Mouse (Mus musculus) limb, embryonic 14.5 days (tissue): ENCODE measurements at regions not wholly inside any gene's neighbourhood (a gene's known extent, or its start where the extent isn't known, plus 50 kb on each side); places are given as distances from the start of the nearest gene placed in this dataset.

Experiments
- ATAC-seq: fragments of 200-750 bp; cut with Nextera tagmentation; 2 replicates; pipeline ENCODE4 v1.8.0; 2017; ENCODE audit warnings: low read depth, moderate number of reproducible peaks, moderate TSS enrichment; ENCODE audit not compliant: low FRiP score
- DNase-seq: peaks from one replicate; pipeline ENCODE4 v3.0.0-alpha.2; 2015; ENCODE audit warnings: low spot score
- H3K27ac ChIP-seq: fragments of 300-500 bp; sonication (generic); replicated peaks from 2 replicates; pipeline ENCODE4 v1.5.1; 2014; ENCODE audit warnings: low read depth, mild to moderate bottlenecking, low read length, moderate library complexity, mixed read lengths
- H3K27me3 ChIP-seq: fragments of 300-500 bp; sonication (generic); 2 replicates; pipeline ENCODE4 v1.6.1; 2014; ENCODE audit warnings: low read length, mixed read lengths; ENCODE audit not compliant: control insufficient read depth, insufficient read depth
- H3K36me3 ChIP-seq: fragments of 300-500 bp; sonication (generic); 2 replicates; pipeline ENCODE4 v1.6.1; 2014; ENCODE audit warnings: mild to moderate bottlenecking, low read length, moderate library complexity, mixed read lengths; ENCODE audit not compliant: control insufficient read depth, insufficient read depth
- H3K4me1 ChIP-seq: fragments of 300-500 bp; sonication (generic); 2 replicates; pipeline ENCODE4 v1.6.1; 2014; ENCODE audit warnings: antibody characterized with exemption, low read length, mixed read lengths; ENCODE audit not compliant: control insufficient read depth, insufficient read depth
- H3K4me2 ChIP-seq: fragments of 300-500 bp; sonication (generic); replicated peaks from 2 replicates; pipeline ENCODE4 v1.6.1; 2014; ENCODE audit warnings: low read depth, mild to moderate bottlenecking, low read length, moderate library complexity; ENCODE audit not compliant: severe bottlenecking
- H3K4me3 ChIP-seq: fragments of 300-500 bp; sonication (generic); replicated peaks from 2 replicates; pipeline ENCODE4 v1.5.1; 2014; ENCODE audit warnings: low read length
- H3K9ac ChIP-seq: fragments of 300-500 bp; sonication (generic); 2 replicates; pipeline ENCODE4 v1.6.1; 2014; ENCODE audit warnings: mild to moderate bottlenecking, low read depth, low read length, moderate library complexity; ENCODE audit not compliant: severe bottlenecking
- H3K9me3 ChIP-seq: fragments of 300-500 bp; sonication (generic); 2 replicates; pipeline ENCODE4 v1.6.1; 2016; ENCODE audit warnings: low read length; ENCODE audit not compliant: control insufficient read depth
- POLR2A ChIP-seq: fragments of 200-500 bp; IDR thresholded peaks from 2 replicates; pipeline ENCODE4 v1.8.0; 2012; ENCODE audit warnings: inconsistent platforms, mild to moderate bottlenecking, moderate library complexity, borderline replicate concordance; ENCODE audit not compliant: insufficient read depth, insufficient read length; ENCODE audit errors: extremely low read depth
- WGBS: fragments of 180-500 bp; shearing (Covaris S2); extraction: QIAGEN DNeasy Blood & Tissue Kit; methylation state at CpG from one replicate; pipeline ENCODE4 v1.1.7; 2014; 5-methylcytosine and 5-hydroxymethylcytosine counted together

- Histone ChIP-seq H3K4me1 (no peaks in the 10 kb centered on the region), H3K27me3 (no peaks in the 10 kb centered on the region), H3K9ac (no peak overlapping the region), H3K4me2 (no peak overlapping the region), H3K27ac (no peak overlapping the region), H3K9me3 (no peaks in the 10 kb centered on the region), H3K36me3 (no peaks in the 10 kb centered on the region), H3K4me3 (no peak overlapping the region)
- ATAC-seq (no peak), DNase-seq (no peak)
- TF ChIP-seq POLR2A: no peak
- 32% methylated on average over 7 of the region's 7 CpGs for WGBS
Measured at GRCm38 (mm10) chr1:35642595-35642994, 425.6 kb upstream of the Hs6st1 start.

- ATAC-seq: no peak
- Histone ChIP-seq H3K4me3 (no peak overlapping the region), H3K27ac (no peak overlapping the region), H3K4me1 (no peaks in the 10 kb centered on the region), H3K27me3 (no peaks in the 10 kb centered on the region), H3K4me2 (no peak overlapping the region), H3K9me3 (no peaks in the 10 kb centered on the region), H3K9ac (no peak overlapping the region), H3K36me3 (no peaks in the 10 kb centered on the region)
- 69% methylated on average over 13 of the region's 13 CpGs for WGBS
- peak; percentile 21 for DNase-seq
- TF ChIP-seq POLR2A: no peak
Measured at GRCm38 (mm10) chr1:35653119-35653956, 414.9 kb upstream of the Hs6st1 start.

GRCm38 (mm10) chr1:35663006-35663405, 405.2 kb upstream of the Hs6st1 start:
- no peak overlapping the region for H3K4me2 ChIP-seq
- no peak for TF ChIP-seq POLR2A
- H3K4me3 ChIP-seq: no peak overlapping the region
- no peak for ATAC-seq
- WGBS: 77% methylated on average over 4 of the region's 4 CpGs
- H3K27me3 ChIP-seq: no peaks in the 10 kb centered on the region
- H3K9ac ChIP-seq: no peak overlapping the region
- DNase-seq: no peak
- H3K36me3 ChIP-seq: no peaks in the 10 kb centered on the region
- no peaks in the 10 kb centered on the region for H3K4me1 ChIP-seq
- no peaks in the 10 kb centered on the region for H3K9me3 ChIP-seq
- H3K27ac ChIP-seq: no peak overlapping the region

GRCm38 (mm10) chr1:35673524-35673923, 394.7 kb upstream of the Hs6st1 start:
- no peaks in the 10 kb centered on the region for H3K27me3 ChIP-seq
- ATAC-seq (no peak), DNase-seq (no peak)
- no peak overlapping the region for H3K9ac ChIP-seq
- no peak overlapping the region for H3K4me3 ChIP-seq
- no peaks in the 10 kb centered on the region for H3K36me3 ChIP-seq
- 84% methylated on average over 4 of the region's 4 CpGs for WGBS
- H3K27ac ChIP-seq: no peak overlapping the region
- H3K9me3 ChIP-seq: no peaks in the 10 kb centered on the region
- H3K4me1 ChIP-seq: no peaks in the 10 kb centered on the region
- no peak overlapping the region for H3K4me2 ChIP-seq
- no peak for TF ChIP-seq POLR2A

GRCm38 (mm10) chr1:35673992-35674391, 394.2 kb upstream of the Hs6st1 start:
- no peak for TF ChIP-seq POLR2A
- no peaks in the 10 kb centered on the region for H3K27me3 ChIP-seq
- ATAC-seq: no peak
- H3K4me2 ChIP-seq: no peak overlapping the region
- H3K4me1 ChIP-seq: no peaks in the 10 kb centered on the region
- 100% methylated on average over 1 of the region's 1 CpGs for WGBS
- H3K9me3 ChIP-seq: no peaks in the 10 kb centered on the region
- H3K36me3 ChIP-seq: no peaks in the 10 kb centered on the region
- H3K4me3 ChIP-seq: no peak overlapping the region
- no peak overlapping the region for H3K27ac ChIP-seq
- H3K9ac ChIP-seq: no peak overlapping the region
- no peak for DNase-seq

- no peak overlapping the region for H3K4me3 ChIP-seq
- no peak overlapping the region for H3K4me2 ChIP-seq
- H3K9me3 ChIP-seq: no peaks in the 10 kb centered on the region
- no peak for DNase-seq
- no peaks in the 10 kb centered on the region for H3K36me3 ChIP-seq
- no peak overlapping the region for H3K27ac ChIP-seq
- 80% methylated on average over 8 of the region's 8 CpGs for WGBS
- 0 out of 2 replicates have a peak, but pooled peaks cover 3% of the 10 kb centered on the region for H3K4me1 ChIP-seq
- no peak for ATAC-seq
- no peak overlapping the region for H3K9ac ChIP-seq
- no peak for TF ChIP-seq POLR2A
- H3K27me3 ChIP-seq: no peaks in the 10 kb centered on the region
Measured at GRCm38 (mm10) chr1:35682511-35682949, 385.7 kb upstream of the Hs6st1 start.
